In genomic region chr8:92195635-92196034, GRCm38 (mm10) we compare ENCODE assay signal across 26 mouse cellular contexts.
"Had no signal": no experiment of that assay in that cellular context is flagged by ENCODE, and none has a peak within 500 bp of the region (broad histone marks: within the 10 kb centered on the region; RNA-seq: fewer than 3 reads in every experiment).

No protein-coding gene starts in this region.

- DNase-seq: cerebellum, adult 9-11 months; cerebellum, postnatal 10 days; cerebellum, postnatal 14 days; cerebellum, postnatal 25 days; cerebellum, postnatal 36 days; embryo, embryonic 11 days; forebrain, postnatal 0 days; gastrocnemius, adult 2 months; gastrocnemius, postnatal 10 days; gastrocnemius, postnatal 14 days; gastrocnemius, postnatal 25 days; gastrocnemius, postnatal 36 days; heart, adult 18-20 months; heart, adult 2 months had no signal

- ATAC-seq: forebrain, embryonic 13.5 days; forebrain, embryonic 14.5 days; forebrain, embryonic 15.5 days; forebrain, embryonic 16.5 days; forebrain, postnatal 0 days had no signal

- H3K27ac ChIP-seq: embryonic facial prominence, embryonic 10.5 days; embryonic facial prominence, embryonic 12.5 days; embryonic facial prominence, embryonic 13.5 days; embryonic facial prominence, embryonic 15.5 days; forebrain, embryonic 10.5 days; forebrain, embryonic 12.5 days; forebrain, embryonic 13.5 days; forebrain, embryonic 15.5 days; gastrocnemius, adult 2 months; heart, adult 2 months; heart, embryonic 10.5 days had no signal

- H3K4me2 ChIP-seq: embryonic facial prominence, embryonic 12.5 days; embryonic facial prominence, embryonic 13.5 days; embryonic facial prominence, embryonic 15.5 days; forebrain, embryonic 12.5 days; forebrain, embryonic 13.5 days; forebrain, embryonic 15.5 days had no signal

- H3K27me3 ChIP-seq: embryonic facial prominence, embryonic 12.5 days; embryonic facial prominence, embryonic 15.5 days; forebrain, embryonic 15.5 days had no signal

- H3K4me1 ChIP-seq: embryonic facial prominence, embryonic 12.5 days; forebrain, embryonic 12.5 days; forebrain, embryonic 13.5 days; forebrain, embryonic 15.5 days; heart, embryonic 10.5 days had no signal

- H3K4me3 ChIP-seq: embryonic facial prominence, embryonic 10.5 days; embryonic facial prominence, embryonic 12.5 days; embryonic facial prominence, embryonic 13.5 days; embryonic facial prominence, embryonic 15.5 days; erythroblast, embryonic 14.5 days; forebrain, embryonic 10.5 days; forebrain, embryonic 12.5 days; forebrain, embryonic 13.5 days; forebrain, embryonic 15.5 days; gastrocnemius, adult 2 months; heart, adult 2 months; heart, embryonic 10.5 days had no signal

- H3K36me3 ChIP-seq: embryonic facial prominence, embryonic 10.5 days; embryonic facial prominence, embryonic 12.5 days; embryonic facial prominence, embryonic 13.5 days; embryonic facial prominence, embryonic 15.5 days; forebrain, embryonic 10.5 days; forebrain, embryonic 12.5 days; forebrain, embryonic 15.5 days; heart, embryonic 10.5 days had no signal

- H3K9me3 ChIP-seq: embryonic facial prominence, embryonic 10.5 days; embryonic facial prominence, embryonic 12.5 days; embryonic facial prominence, embryonic 13.5 days; embryonic facial prominence, embryonic 15.5 days; forebrain, embryonic 10.5 days; forebrain, embryonic 12.5 days; forebrain, embryonic 13.5 days; forebrain, embryonic 15.5 days; heart, embryonic 10.5 days had no signal

- H3K9ac ChIP-seq: embryonic facial prominence, embryonic 12.5 days; embryonic facial prominence, embryonic 13.5 days; embryonic facial prominence, embryonic 15.5 days; forebrain, embryonic 12.5 days; forebrain, embryonic 13.5 days; forebrain, embryonic 15.5 days; forebrain, postnatal 0 days had no signal
